ENCODE assay signal across 18 mouse cellular contexts in genomic region chr7:81731181-81731651, GRCm38 (mm10). TPM values are rescaled to one million over a fixed set of nuclear protein-coding genes. Genes with fewer than 3 reads are reported as not detected.
DNase-seq lines count a peak whose midpoint lies in the region; ATAC-seq lines count a peak whose summit lies in the region.
"Had no signal": no experiment of that assay in that cellular context is flagged by ENCODE, and none has a peak within 500 bp of the region (broad histone marks: within the 10 kb centered on the region; RNA-seq: fewer than 3 reads in every experiment).

No protein-coding gene starts in this region.

- peak; percentile 86 for ATAC-seq in frontal cortex, adult (ENCODE audit: low TSS enrichment)
- ATAC-seq in erythroid progenitor cell, adult 5-6 weeks (replicated peaks; ENCODE audit: low FRiP score, poor library complexity, severe bottlenecking): no peak
- ATAC-seq: activated CD4-positive, CD25-positive, alpha-beta regulatory T cell, adult 4 months; intestine, embryonic 15.5 days; lung, postnatal 0 days had no signal

- no peak for DNase-seq in frontal cortex, postnatal 25 days (ENCODE audit: low spot score in 2 of 2)
- peak; percentile 71 to 73 for DNase-seq in frontal cortex, adult 2 months (ENCODE audit: extremely low spot score in 1 of 2, low spot score in 1 of 2)
- DNase-seq in layer of hippocampus, adult 9-11 months: peak; percentile 85
- peak; percentile 30 for DNase-seq in right cerebral cortex, postnatal 14 days
- DNase-seq in urinary bladder, postnatal 36 days (ENCODE audit: low spot score in 2 of 2): no peak
- DNase-seq in ovary, postnatal 14 days (ENCODE audit: low spot score): no peak
- DNase-seq: adrenal gland, postnatal 36 days; cerebellum, adult 11 months; cerebellum, postnatal 36 days; gastrocnemius, postnatal 25 days; liver, embryonic 13.5 days; thymus, postnatal 4 days had no signal

RNA-seq across cellular contexts. Expression of gene Homer2, which starts 23.9 kb away (rescaled TPM):
- polyA plus RNA-seq in frontal cortex, adult 2 months (2012; rRNA removed): 48.1 and 53.0 TPM in 2 replicates
- 4.6 TPM in 1 of 2 replicates, not detected in the other for total RNA-seq in erythroid progenitor cell, adult 5-6 weeks (2015; ENCODE audit: low replicate concordance)
- 1.1 and 1.5 TPM in 2 replicates for total RNA-seq in erythroid progenitor cell, adult 5-6 weeks (2017; ENCODE audit: low replicate concordance)
- total RNA-seq: monocyte, adult 5-6 weeks had no signal

RNA-seq across cellular contexts. Expression of gene Ramac, which starts 31.5 kb away (rescaled TPM):
- polyA plus RNA-seq in frontal cortex, adult 2 months (2012; rRNA removed): 72.0 and 83.5 TPM in 2 replicates
- total RNA-seq in erythroid progenitor cell, adult 5-6 weeks (2015; ENCODE audit: low replicate concordance): 18.4 and 39.3 TPM in 2 replicates
- total RNA-seq in erythroid progenitor cell, adult 5-6 weeks (2017; ENCODE audit: low replicate concordance): 17.5 and 44.7 TPM in 2 replicates

RNA-seq across cellular contexts. Expression of gene 3110040N11Rik, which starts 58.1 kb away (rescaled TPM):
- polyA plus RNA-seq in frontal cortex, adult 2 months (2012; rRNA removed): 33.3 and 34.2 TPM in 2 replicates
- 5.0 TPM in 1 of 2 replicates, not detected in the other for total RNA-seq in erythroid progenitor cell, adult 5-6 weeks (2015; ENCODE audit: low replicate concordance)
- 3.9 and 19.0 TPM in 2 replicates for total RNA-seq in erythroid progenitor cell, adult 5-6 weeks (2017; ENCODE audit: low replicate concordance)

Comparison
In these comparisons a context has a peak if more than half of its experiments do, and no peak if none do; other contexts are left out.
1. DNase-seq: peak in frontal cortex, adult 2 months (2 of 2), layer of hippocampus, adult 9-11 months (single experiment) and right cerebral cortex, postnatal 14 days (single experiment); none in frontal cortex, postnatal 25 days (0 of 2), urinary bladder, postnatal 36 days (0 of 2) and ovary, postnatal 14 days (single experiment).